Mouse (Mus musculus): ENCODE measurements around the gene Skp1a.
"Not testable (repeated sequence)": the region's sequence is repeated elsewhere in the genome, so short reads cannot be mapped to it uniquely, and the experiment has no call there.

Gene Skp1a

DNA sequence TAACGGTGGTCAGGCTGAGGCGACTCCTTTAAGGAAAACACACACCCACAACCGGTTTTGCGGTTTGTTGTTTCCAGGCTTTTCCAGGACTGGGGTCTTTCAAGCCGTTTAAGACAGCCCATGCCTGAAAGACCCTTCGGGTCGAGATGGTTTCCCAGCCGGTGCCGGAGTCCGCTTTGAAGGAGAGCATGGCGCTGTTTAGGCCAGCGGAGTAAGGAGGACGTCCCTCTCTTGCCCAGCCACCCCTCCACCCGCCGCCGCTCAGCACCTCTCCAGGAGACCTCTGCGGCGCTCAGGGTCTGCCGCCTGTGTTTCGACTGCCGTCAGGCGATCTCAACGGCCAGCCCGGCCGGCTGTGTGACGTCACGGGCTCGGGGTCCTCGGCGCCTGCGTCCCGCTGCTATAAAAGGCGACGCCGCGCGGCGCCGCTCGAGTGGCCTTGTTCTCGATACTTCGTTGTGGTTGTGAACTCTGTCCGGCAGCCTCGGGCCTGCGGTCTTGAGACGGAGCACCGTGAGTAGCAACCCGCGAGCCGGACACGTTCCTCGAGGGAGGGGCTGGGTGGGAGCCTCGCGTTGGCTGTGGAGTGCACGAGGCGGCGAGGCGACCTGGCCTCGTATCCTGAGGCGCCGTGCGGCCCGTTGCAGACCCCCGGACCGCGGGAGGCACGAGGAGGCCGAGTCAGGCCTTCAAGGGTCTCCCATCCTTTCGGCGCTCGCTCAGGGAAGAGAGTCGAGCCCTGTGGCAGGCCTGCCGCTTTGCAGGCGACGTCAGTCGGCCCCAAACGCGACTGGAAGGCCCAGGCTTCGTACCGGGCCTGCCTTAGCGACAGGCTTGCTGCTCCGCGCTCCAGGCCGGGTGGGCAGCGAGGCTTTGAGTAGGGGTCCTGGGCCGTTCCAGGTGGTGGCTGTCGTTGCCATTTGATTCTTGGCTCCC, at the start of gene Skp1a:
TSS of gene Skp1a (plus strand) at position 390 of the 936 bp plus-strand sequence.
- DNase-seq, result peak; percentile 97 to 98

DNA sequence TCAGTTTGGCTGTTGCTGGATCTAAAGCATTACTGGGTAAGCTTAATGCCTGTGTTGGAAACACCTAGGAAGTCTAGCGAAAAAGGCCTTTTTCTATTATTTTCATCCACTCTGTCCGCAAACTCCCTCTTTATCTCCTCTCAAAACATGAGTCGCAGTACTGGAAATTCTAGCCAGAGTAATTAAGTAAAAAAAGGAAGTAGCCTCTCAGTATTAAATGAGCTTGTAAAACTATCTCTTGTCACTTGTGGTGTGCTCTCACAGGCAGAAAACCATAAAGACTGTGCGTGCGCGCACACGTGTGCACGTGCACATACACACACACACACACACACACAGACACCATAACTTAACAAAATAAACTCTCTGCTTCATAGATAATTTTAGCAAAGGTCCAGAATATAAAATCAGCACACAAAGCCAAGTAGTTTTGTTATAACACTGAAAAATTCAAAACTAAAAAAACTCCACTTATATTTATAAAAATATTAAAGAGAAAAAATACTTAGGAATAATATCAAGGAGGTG, 35.2 kb upstream of the Skp1a start:
- DNase-seq, result not testable (repeated sequence)

DNA sequence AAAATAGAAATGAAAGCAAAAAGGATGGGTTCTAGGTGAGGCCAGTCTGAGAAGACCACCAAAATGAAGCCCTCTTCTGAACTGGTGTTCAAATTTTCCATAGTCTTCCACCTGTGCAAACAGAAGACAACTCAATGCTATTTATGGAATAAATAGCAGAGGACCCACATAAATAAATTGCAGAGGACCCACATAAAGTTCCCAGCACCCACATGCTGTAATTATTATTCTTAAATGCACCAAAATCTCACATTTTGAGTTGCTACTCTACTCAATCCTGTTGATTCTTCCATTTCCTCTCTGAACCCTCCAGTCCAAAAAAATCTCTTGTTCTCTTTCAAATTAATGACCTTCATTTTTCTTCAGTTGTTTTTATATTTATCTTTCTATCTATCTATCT, 17.9 kb upstream of the Skp1a start, which contains the start of gene Olfr1371:
TSS of gene Olfr1371 (minus strand) at position 101 of the 400 bp plus-strand sequence.
- no peak for DNase-seq

DNA sequence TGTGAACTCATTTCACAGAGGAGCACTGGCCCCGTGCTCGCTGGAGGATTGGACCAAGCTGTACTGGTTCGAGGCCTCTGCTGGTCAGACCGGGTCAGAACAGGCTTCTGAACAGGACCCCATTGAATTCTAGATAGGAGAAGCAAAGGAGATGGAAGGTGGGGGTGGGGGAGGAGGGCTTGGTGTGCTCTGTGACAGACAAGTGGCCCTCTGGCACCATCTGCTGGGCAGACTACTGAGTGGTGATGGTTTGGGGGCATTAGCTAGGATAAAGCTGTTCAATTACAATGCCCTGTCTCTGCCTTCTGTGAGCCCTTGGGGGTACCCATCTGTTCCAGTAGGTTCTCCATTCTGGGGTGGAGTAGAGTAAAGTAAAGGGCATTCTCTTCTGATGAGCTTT, 11.5 kb upstream of the Skp1a start:
- peak; percentile 87 to 94 for DNase-seq

DNA sequence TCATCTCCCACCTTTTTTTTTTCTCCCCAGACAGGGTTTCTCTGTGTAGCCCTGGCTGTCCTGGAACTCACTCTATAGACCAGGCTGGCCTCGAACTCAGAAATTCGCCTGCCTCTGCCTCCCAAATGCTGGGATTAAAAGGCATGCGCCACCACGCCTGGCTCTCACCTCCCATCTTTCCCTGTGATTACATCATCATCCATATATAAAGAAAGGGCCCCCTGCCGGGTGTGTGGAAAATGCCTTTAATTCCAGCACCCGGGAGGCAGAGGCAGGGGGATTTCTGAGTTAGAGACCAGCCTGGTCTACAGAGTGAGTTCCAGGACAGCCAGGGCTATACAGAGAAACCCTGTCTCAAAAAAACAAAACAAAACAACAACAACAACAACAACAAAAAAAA, 9.9 kb upstream of the Skp1a start:
- not testable (repeated sequence) for DNase-seq

DNA sequence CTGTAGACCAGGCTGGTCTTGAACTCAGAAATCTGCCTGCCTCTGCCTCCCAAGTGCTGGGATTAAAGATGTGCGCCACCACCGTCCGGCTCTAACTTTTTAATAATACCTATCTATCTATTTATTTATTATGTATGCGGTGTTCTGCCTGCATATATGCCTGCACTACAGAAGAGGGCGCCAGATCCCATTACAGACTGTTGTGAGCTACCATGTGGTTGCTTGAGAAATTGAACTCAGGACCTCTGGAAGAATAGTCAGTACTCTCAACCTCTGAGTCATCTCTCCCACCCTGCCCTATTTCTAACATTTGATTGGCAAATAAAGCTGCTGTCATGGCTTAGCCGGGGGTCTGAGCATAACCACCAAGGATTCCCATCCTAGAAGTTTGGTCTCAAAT, 8.9 kb upstream of the Skp1a start:
- DNase-seq, result peak in 1 of 2 experiments; percentile 10

DNA sequence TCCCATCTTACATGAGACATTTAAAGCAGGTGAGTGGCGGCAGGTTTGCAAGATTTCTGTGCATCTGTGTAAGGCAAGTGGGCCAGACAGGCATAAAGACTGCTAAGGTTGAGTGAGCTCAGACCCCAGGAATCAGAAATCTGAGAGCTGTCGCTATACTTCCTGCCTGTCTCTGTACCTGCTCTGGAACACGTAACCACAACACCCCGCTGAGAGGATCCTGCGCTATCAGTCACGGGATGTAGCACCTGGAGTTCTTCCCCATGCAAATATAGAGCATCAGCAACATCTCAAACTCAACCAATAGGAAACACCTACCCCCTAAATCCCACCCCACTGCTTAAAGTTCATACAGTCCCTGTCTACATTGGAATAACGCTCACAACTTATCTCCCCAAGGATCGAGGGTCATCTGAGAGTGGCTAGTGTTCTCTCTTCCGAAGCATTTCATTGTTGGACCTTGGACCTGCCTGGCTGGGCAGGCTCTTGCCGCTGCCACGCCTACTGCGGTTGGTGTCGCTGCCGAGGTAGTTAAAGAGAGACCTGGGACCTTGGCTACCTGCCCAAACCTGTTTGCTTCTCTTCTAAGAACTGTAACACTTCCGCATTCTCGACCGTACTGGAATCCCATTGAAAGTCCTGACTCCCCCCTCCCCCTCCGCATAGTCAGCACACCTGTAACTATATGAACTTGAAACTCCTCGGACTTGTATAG, 7.7 kb upstream of the Skp1a start:
- peak in 1 of 2 experiments; percentile 16 for DNase-seq

DNA sequence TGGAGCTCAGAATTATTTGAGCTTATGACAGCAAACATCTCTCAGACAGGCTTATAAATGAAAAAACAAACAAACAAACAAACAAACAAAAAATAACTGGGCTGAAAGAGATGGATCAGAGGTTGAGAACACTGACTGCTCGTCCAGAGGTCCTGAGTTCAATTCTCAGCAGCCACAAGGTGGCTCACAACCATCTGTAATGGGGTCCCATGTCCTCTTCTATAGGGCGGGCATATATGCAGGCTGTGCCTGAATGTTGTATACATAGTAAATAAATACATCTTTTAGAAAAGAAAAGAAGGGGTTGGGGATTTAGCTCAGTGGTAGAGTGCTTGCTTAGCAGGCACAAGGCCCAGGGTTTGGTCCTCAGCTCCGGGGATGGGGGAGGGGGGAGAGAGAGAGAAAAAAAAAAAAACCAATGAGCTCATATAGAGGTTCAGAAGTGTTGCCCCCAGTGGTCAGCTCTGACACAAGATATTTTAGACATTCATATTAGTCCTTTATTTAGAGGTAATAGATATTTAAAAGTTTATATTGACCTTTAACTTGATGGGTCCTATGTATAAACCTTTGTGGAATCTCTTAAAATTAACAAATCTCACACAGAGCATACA, 5.7 kb upstream of the Skp1a start:
- DNase-seq, result no peak

DNA sequence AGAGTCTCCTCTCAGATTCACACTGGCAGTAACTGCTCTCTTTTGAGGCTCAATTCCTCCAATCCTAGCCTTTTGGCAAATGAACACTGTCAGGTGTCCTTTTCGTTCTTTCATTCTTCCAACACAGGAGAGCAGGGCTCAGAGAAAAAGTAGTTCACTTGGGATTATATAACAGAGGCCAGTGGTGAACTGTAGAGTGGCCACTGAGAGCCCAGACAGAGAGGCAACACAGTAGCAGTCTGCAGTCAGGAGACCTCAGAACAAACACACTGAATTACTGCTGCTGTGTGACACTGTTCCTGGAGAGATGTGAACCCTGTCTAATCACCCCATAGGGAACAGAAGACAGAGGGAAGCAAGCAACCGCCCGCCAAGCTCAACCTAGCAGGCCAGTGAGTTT, 4.7 kb upstream of the Skp1a start:
- no peak for DNase-seq

DNA sequence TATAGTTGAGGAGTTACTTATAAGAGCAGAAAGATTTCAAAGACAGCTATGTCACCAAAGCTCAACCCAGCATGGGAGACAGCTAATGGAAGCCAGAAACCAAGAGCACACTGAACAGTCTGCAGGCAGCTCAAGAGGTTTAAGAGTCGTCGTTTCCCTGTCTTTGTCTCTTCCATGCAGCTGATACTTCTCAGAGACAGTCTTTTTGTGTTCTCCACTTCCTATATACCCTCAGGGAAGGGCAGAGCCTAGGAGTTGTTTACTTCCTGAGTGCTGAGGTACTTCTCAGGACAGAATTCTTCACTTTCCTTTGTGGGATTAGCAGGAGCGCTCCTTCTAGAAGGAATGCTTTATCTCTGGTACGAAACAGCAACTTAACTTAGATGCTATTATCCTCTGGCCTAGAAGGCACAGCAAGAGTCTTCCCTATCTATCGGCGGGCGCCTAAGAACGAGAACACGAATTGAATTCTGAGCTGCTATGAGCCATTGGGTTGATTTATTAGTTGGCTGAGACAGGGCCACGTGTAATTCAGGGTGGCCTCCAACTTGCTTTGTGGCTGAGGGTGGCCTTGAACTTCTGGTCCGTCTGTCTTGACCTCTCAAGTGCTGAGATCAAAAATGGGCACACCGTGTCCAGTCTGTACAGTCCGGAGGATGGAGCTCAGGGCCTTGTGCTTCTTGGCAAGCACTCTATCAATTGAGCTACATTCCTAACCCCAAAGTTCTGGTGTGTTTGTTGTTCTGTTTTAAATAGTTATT, 4.1 kb upstream of the Skp1a start:
- DNase-seq, result no peak

DNA sequence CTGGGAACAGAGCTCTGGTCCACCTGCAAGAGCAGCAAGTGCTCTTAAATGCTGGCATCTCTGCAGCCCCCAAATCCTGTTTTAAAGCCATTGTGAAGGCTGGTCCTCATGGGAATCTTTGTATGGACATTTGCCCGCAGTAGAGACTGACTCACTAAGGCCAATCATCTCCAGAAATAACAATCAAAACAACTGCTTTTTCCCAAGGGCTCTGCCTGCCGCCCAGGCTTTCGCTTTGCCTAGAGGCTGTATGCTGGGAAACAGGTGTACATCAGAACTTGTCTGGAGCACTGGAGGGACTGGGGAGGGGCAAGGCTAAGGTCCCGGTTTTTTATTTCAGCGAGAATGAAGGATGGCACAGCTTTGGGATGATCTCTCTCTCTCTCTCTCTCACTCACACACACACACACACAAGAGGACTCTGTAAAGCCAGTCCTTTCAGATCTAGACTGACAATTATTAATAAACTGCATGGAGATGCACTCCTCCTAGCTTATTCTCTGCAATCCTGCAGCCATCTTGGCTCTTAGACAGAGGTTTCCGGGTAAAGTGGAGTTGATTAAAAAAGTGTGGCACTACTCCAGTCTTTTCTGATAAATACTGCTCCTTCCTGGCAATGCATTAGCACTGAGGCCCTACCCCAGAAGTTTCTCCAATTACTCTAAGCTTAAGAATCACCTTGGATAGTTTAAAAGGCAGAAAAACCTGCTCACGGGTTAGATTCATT, 2.9 kb upstream of the Skp1a start:
- DNase-seq, result no peak

DNA sequence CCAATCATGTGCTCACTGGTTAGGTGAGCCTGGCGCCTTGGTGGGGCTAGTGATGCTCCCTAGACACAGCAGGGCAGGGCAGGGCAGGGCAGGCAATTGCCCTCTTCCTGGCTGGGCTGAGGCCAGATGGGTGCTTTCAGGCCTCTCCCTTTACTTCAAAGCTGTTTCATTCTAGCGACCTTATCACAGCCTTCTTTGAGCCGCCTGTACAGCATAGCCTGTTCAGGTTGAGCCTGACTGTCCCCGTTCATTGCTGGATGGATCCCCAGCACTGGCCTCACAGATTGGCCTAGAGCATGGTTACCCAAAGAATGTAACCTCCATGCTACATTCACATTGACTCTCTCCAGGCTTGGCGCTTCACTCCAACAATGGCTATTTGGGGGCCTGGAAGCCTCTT, 1.1 kb upstream of the Skp1a start:
- DNase-seq, result no peak

DNA sequence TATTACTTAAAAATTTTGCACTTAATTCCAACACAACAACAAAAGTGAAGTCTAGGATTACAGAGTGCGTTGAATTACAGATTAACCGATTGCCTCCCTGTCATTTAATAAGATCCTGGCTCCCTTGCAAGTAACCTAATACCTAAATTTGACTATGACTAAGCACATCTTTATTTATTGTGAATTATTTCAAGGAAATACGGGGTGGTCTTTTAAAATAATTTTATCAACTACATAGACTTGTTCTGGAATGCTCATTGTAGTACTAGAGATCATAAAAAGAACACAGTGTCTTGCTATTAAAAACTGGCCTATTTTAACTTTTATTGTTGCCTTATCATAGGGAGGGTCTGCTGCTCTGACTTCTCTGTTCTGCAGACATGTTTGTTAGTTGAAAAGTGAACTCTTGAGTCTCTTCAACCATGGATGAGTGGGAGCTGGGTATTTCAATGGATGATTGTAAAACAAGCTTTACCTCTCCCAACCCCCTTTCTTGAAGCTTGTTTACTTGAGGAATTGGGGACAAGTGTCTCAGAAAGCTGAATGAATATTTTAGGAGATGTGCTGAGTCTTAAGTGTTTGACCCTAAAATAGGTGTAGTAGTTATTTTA, 1.4 kb downstream of the Skp1a start:
- no peak for DNase-seq

DNA sequence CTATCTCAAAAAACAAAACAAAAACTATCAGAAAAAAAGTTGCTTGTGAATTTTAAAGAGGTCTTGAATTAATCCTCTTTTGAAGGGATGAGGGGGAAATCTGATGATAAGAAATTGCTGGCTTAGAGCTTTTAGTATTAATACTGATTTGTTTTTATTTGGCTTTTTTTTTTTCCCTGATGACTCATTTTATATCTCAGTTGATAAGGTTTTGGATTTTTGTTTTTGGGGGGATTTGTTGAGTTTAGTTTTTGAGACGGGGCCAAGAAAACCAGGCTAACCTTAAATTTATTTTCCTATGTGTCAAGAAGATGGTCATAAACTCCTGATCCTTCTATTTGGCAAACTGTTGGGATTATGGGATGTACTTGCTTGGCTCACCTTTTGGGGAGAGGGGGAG, 2.1 kb downstream of the Skp1a start:
- no peak for DNase-seq

DNA sequence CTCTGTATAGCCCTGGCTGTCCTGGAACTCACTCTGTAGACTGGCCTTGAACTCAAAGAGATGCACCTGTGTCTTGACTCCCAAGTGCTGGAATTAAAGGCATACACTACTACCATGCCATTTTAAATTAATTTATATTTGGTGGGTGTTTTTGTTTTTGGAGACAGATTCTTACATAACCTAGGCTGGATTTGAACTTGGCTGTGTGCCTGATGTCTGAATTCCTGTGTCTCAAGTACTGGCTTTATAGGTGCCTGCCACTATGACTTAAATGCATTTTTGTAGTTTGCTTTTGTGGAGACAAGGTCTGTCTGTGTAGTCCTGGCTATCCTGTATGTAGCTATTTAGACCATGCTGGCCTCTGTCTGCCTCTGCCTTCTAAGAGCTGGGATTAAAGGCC, 2.7 kb downstream of the Skp1a start:
- no peak for DNase-seq

DNA sequence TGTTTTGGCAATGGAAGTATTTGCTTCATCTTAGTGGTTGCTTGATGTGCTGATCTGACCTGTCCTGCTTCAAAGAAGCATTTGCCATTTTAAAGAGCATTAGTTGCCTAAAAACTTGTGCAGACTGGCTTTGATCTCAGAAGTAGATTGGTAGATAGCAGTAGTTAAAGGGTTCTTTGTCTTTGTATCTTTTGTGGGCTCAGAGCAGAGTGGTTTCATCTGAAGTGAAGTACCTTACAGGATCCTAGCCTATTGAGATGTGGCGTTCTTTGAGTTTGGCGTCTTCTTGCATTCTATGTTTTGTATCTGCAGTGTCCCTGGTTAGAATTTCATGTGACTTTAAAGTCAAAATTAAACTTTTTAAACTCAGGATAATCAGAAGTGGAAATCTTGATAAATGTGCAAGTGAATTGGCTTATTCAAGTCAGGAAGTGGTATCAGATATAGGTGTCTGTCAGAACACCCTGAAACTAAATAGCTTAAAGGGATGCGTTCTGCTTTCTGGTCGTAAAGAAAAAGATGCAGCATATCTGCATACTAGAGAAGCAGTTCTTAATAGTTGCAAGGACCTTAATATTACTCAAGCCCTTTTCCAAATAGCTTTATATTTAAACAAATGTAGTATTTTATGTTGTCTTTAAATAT, 9.2 kb downstream of the Skp1a start:
- DNase-seq, result no peak

DNA sequence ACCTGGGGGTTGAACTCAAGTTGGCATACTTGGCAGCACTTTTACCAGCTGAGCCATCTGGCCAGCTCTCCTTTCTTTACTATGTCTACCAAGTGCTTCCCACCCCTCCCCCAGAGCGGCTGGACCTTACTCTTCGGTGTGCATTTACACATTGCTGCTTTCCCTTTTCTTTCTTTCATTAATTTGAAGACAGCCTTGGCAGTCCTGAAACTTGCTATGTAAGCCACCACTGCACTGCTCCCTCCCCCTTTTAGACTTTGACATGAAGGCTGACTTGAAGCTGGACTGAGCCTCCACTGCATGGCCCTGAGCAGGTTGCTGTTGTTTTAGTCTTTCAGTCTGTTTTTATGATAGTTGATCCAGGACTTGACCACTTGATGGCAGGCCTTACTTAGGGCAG, 17.7 kb downstream of the Skp1a start:
- DNase-seq, result no peak

DNA sequence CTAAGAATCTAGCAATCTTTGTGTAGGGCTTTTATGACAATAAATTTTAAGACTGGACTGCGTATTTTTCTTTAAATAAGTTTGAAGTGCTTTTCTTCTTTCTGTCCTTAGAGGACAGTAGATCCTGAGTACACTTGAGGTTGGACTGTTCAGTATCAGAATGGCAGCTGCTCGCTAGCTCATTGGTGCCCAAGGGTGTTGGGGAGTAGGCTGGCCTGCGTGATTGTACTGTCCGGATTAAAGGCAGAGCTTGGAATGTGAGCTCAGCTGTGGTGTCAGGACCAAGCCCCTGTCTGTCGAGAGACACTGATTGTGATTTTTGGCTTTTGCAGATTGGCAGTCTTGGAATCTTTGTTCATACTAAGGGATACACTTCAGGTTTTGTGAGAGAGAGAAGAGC, 20.0 kb downstream of the Skp1a start:
- no peak for DNase-seq

DNA sequence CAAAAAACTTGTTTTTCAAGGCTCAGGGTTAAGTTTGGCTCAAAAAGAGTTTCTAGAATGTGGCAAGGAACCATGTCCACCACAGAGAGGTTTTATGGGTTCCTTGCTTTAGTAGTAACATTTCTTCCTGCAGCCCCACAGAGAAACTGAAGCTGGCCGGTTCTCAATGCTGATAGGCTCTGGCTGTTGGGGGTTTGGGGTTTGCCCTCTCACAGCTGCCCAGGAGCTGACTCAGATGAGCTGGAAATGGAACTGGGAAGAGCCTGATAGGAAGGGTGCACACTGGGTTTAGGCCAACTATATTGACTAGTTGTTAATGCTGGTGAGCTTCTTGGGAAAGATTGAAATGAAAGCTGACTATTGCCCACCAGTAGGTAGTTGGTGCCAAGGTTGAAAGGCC, 20.9 kb downstream of the Skp1a start:
- DNase-seq, result no peak

DNA sequence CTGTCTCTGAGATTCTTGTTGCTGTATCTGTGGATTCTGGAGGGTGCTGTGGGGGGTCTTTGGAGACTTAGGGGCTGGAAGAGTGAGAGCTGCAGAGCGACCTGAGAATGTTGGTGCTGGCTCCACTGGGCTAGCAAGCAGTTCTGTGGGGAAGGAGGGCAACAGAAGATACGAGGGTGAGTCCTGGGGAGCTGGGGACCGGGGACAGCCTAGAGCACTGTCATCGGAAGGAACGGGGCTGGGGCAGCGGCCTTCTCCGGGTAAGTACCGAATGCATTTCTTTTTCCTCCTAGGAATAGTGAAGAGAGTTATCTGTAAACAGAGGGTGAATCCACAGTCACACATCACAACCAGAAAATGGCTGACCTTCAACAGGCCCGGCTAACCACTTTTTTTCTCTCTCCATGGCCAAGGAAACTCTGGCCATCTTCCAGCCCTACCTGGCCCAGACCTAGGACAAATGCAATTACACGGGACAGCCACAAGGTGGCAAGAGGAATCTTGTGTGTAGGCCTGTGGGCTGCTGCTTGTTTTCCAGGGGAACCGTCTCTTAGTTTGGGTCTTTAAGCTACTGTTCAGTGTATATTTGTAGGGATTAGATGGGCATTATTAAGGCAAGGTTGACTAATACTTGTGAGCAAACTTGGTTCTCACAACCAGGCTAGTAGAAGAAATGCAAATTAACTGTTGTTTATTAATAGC, 22.0 kb downstream of the Skp1a start:
- DNase-seq, result peak; percentile 91 to 92
